Mouse (Mus musculus) right cerebral cortex, adult 2 months (tissue): ENCODE data around the gene Cln3.
A peak's percentile ranks its signal among the peaks of the same experiment; 100 is the strongest.

Experiments used
- DNase-seq, 2 experiments: peaks; one replicate each; pipeline ENCODE4 v3.0.0; 2021 to 2022; ENCODE audit warnings: low spot score in 2 of 2

The Cln3 gene

GRCm38 (mm10) chr7:126594862-126595561, 9.4 kb upstream of the Cln3 start, which contains the start of gene Il27:
Gene Il27, minus strand, starts transcription at chr7:126594941.
- no peak for DNase-seq

GRCm38 (mm10) chr7:126587779-126588178, 2.2 kb upstream of the Cln3 start:
- peak; percentile 22 to 28 for DNase-seq

DNA sequence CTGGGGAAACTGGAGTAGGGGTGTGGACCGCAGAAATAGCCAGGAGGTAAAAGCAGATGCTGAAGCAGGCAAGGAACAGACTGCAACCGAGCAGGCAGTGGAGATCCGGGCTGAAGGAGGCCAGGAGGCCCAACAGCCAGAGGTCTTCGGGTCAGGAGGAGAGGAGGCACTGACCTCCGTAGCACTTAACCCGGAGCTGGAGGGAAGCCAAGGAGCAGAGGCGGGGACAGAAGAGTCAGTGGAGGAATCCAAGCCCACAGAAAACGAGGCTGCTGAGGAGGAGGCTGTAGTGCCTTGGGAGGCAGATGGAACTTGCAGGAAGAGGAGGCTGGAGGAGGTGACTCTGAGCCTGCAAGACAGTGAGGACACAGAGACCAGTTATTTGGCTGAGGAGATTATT, 1.2 kb upstream of the Cln3 start:
- DNase-seq: no peak

- no peak for DNase-seq
Observed at GRCm38 (mm10) chr7:126584506-126584977, 1.1 kb downstream of the Cln3 start, which contains the start of gene Apobr. Gene Apobr, plus strand, starts transcription at chr7:126584942.

GRCm38 (mm10) chr7:126583761-126584160, 1.9 kb downstream of the Cln3 start:
- DNase-seq: no peak

DNA sequence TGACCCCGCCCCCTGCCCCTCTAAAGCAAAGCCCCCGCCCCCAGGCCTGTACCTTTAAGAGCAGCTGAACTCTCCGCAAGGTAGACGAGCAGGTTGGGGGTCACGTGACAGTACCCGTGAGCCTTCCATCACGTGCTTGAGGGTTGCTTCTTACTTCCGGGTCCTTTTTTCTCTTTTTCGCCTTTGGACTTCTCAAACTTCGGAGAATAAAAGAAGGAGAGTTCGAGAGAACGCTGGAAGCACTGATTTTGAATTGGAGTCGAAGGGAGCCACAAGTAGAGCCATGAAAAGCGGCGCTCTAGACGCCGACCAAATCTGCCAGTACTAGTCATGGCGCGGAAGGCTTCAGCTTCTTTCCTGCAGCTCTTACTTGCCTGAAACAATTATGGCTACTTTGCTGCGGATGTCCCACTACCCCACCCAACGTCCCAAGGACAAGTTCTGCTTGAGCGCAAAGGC, 2.3 kb downstream of the Cln3 start:
- peak; percentile 82 to 87 for DNase-seq

GRCm38 (mm10) chr7:126582759-126583158, 2.9 kb downstream of the Cln3 start:
- peak in 1 of 2 experiments; percentile 22 for DNase-seq

- no peak for DNase-seq
Observed at GRCm38 (mm10) chr7:126581661-126582060, 4.0 kb downstream of the Cln3 start.

- peak; percentile 47 to 48 for DNase-seq
Observed at GRCm38 (mm10) chr7:126579172-126579571, 6.4 kb downstream of the Cln3 start.

- DNase-seq: peak; percentile 41 to 43
Observed at GRCm38 (mm10) chr7:126576946-126577345, 8.7 kb downstream of the Cln3 start.

- DNase-seq: peak; percentile 88 to 94
Observed at GRCm38 (mm10) chr7:126566094-126566765, 19.4 kb downstream of the Cln3 start, which contains the start of gene Eif3c. Gene Eif3c, minus strand, starts transcription at chr7:126566411.

GRCm38 (mm10) chr7:126565693-126566092, 19.9 kb downstream of the Cln3 start:
- DNase-seq: no peak

DNA sequence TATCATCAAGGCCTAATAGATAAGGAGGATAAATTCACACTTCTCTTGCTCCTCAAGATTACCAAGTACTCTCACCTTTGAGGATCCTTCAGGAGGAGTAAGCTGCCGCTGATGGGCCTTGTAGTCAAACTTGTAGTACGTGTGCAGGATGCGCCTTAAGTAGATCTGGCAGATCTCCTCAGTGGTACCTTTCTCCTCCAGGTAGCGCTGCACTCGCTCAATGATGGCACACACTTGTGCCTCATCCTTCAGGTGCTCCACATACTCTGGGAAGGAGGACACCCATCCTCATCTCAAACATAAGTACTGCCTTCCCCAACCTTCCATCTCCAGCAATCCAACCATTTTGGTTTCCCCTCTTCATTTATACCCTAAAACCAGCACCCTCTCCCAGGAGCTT, 29.0 kb downstream of the Cln3 start:
- DNase-seq: no peak

DNA sequence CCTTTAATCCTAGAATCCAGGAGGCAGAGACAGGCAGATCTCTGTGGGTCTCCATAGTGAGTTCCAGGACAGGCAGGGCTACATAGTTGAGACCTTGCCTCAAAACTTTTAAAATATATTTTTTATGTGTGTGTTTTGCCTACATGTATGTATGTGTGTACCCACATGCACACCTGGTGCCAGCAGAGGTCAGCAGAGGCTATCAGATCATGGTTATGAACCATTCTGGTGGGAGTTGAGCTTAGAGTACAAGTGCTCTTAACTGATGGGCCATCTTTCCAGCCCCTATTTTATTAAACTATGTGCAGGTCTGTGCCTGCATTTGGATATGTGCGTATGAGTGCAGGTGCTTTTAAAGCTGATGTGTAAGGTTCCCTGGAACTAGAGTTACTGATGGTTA, 30.8 kb downstream of the Cln3 start:
- no peak for DNase-seq

- no peak for DNase-seq
Observed at GRCm38 (mm10) chr7:126545631-126546030, 40.0 kb downstream of the Cln3 start.

DNA sequence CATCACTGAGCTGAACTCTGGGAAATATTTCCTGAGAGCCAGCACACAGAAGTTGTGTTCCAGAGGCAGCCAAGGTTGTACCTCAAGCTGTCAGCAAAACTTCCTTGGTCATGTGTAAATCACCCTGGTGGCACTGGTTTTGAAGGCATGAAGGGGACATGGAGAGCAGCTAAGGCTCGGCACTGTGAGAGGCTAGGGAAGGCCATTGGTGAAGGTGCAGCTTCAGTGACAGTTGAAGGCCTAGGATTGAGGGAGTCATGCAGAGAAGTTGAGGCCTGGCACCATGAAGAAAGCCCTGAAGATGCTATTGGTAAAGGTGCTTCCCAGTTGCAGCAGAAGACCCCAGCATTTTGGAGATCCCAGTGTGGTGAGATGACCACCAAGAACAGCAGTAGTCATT, 44.0 kb downstream of the Cln3 start:
- no peak for DNase-seq

DNA sequence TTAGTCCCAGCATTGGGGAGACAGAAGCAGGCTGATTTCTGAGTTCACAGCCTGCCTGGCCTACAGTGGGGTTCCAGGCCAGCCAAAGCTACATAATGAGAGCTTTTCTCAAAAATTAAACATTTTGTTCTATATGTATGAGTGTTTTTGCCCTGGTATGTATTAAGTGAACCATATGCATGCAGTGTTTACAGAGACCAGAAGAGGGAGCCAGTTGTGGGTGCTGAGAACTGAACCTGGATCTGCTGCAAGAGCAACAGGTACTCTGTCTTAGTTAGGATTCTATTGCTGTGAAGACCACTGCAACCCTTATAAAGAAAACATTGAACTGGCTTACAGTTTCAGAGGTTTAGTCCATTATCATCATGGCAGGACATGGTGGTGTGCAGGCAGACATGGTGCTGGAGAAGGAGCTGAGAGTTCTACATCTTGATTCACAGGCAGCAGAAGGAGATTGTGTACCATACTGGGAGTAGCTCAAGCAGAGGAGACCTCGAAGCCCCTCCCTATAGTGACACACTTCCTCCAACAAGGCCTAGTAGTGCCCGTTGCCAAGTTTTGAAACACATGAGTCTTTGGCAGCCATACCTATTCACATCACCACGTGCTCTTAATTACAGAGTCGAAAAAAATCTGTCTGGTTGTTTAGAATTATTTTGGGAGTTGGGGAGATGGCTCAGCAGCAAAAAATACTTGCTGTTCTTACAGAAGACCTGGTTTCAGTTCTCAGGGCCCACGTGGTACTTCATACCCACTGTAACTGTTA, 47.6 kb downstream of the Cln3 start:
- peak in 1 of 2 experiments; percentile 9 for DNase-seq

- no peak for DNase-seq
Observed at GRCm38 (mm10) chr7:126536466-126536865, 49.2 kb downstream of the Cln3 start.

DNA sequence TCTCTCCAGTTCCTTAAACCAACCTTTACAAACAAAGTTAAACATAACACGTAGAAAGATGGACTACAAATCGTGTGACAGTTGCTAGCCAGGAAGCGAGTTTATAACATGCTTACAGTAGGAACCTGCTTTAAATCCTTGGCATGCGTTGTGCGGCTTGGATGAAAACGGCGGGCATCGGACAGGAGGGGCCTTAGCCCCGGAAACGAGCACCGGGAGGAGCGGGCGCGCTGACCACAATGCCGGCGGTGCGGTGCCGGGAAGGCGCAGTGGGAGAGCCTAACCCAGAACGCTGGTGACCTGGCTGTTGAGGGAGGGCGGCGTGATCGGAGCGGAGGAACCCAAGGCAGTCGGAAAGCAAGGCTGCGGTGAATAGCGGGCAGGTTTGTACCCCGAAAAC, 49.9 kb downstream of the Cln3 start:
- DNase-seq: no peak

GRCm38 (mm10) chr7:126533434-126533833, 52.2 kb downstream of the Cln3 start:
- DNase-seq: no peak

DNA sequence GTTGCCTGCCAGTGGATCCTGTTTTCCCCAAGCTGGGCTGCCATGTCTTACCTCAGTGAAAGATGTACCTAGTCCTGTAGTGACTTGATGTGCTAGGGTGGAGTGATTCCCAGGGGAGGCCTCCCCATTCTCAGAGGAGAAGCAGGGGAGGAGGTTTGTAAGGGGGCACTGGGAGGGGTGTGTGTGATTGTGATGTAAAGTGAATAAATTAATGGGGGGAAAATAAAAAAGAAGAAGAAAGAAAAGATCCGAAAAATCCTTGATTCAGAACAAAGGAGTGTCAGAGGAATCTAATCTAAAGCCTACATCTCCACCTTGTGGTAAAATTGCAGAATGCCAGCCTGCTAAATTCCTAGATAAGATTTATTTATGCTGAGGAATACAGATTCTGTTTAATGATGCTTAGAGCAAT, 57.4 kb downstream of the Cln3 start:
- peak; percentile 35 to 52 for DNase-seq

DNA sequence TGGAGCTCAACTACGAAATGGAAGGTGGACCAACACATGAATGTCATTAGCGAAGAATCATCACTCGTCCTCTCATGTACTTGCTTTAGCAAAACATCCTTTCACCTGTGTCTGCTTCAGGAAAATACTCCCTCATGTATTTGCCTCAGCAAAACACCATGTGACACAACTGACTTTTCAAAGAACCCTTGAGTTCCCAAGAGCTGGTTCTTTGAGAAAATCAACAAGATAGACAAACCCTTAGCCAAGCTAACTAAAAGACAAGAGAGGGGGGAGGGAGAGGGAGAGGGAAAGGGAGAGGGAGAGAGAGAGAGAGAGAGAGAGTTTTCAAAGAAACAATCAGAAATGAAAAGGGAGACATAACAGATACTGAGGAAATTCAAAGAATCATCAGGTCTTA, 62.3 kb downstream of the Cln3 start:
- DNase-seq: no peak
